Comparison of ENCODE assay signal across 8 mouse cellular contexts in genomic region chr8:84722530-84722849, GRCm38 (mm10). TPM values are rescaled to one million over a fixed set of nuclear protein-coding genes. Genes with fewer than 3 reads are reported as not detected.
DNase-seq lines count a peak whose midpoint lies in the region; ATAC-seq and TF ChIP-seq lines count a peak whose summit lies in the region.

No protein-coding gene starts in this region.

- peaks cover 23% of the 10 kb centered on the region for H3K4me1 ChIP-seq in kidney, adult 2 months (ENCODE audit: control insufficient read depth, insufficient read depth, low read length)
- peaks cover 9% of the 10 kb centered on the region for H3K4me1 ChIP-seq in cortical plate, adult 2 months (ENCODE audit: control insufficient read depth, insufficient read depth, low read length)
- peaks cover 45% of the 10 kb centered on the region for H3K4me1 ChIP-seq in hindbrain, embryonic 15.5 days (replicated peaks)
- peaks cover 30% of the 10 kb centered on the region for H3K4me1 ChIP-seq in midbrain, embryonic 14.5 days (ENCODE audit: control insufficient read depth, insufficient read depth, low read length)

- H3K27ac ChIP-seq in kidney, adult 2 months (ENCODE audit: insufficient read depth, low read depth, low read length): peak overlapping the region; percentile 84
- H3K27ac ChIP-seq in cortical plate, adult 2 months (ENCODE audit: insufficient read depth, low read length): peak overlapping the region; percentile 45; the same call in 1 of the 2 replicates
- H3K27ac ChIP-seq in hindbrain, embryonic 15.5 days (replicated peaks): peak overlapping the region; percentile 77
- peak overlapping the region; percentile 81 for H3K27ac ChIP-seq in midbrain, embryonic 14.5 days (replicated peaks; ENCODE audit: low read depth, low read length)

- H3K4me2 ChIP-seq in hindbrain, embryonic 15.5 days: 0 out of 2 replicates have a peak overlapping the region, but pooled peaks have one; percentile 5
- no peak overlapping the region for H3K4me2 ChIP-seq in midbrain, embryonic 14.5 days (ENCODE audit: low read length)

- H3K4me3 ChIP-seq in kidney, adult 2 months (ENCODE audit: insufficient read depth, low read depth, low read length): no peak overlapping the region
- H3K4me3 ChIP-seq in cortical plate, adult 2 months (ENCODE audit: insufficient read depth, low read length): no peak overlapping the region
- H3K4me3 ChIP-seq in hindbrain, embryonic 15.5 days: no peak overlapping the region
- H3K4me3 ChIP-seq in midbrain, embryonic 14.5 days (replicated peaks; ENCODE audit: low read depth, low read length): no peak overlapping the region

- H3K9me3 ChIP-seq in hindbrain, embryonic 15.5 days: no peaks in the 10 kb centered on the region
- no peaks in the 10 kb centered on the region for H3K9me3 ChIP-seq in midbrain, embryonic 14.5 days (ENCODE audit: control insufficient read depth, low read length)

- WGBS in kidney, adult 2 months: 67% methylated on average over 6 of the region's 6 CpGs
- WGBS in hindbrain, embryonic 15.5 days: 68% methylated on average over 6 of the region's 6 CpGs
- WGBS in midbrain, embryonic 14.5 days: 68% methylated on average over 6 of the region's 6 CpGs

- H3K27me3 ChIP-seq in kidney, adult 2 months (replicated peaks; ENCODE audit: control insufficient read depth, insufficient read depth, low read length): no peaks in the 10 kb centered on the region
- H3K27me3 ChIP-seq in hindbrain, embryonic 15.5 days: 0 out of 2 replicates have a peak, but pooled peaks cover 3% of the 10 kb centered on the region
- peaks cover 1% of the 10 kb centered on the region; the same call in 1 of the 2 replicates for H3K27me3 ChIP-seq in midbrain, embryonic 14.5 days (ENCODE audit: control insufficient read depth, insufficient read depth, low read length)

- no peaks in the 10 kb centered on the region for H3K36me3 ChIP-seq in kidney, adult 2 months (ENCODE audit: control insufficient read depth, insufficient read depth, low read length)
- H3K36me3 ChIP-seq in hindbrain, embryonic 15.5 days: no peaks in the 10 kb centered on the region
- no peaks in the 10 kb centered on the region for H3K36me3 ChIP-seq in midbrain, embryonic 14.5 days (ENCODE audit: control insufficient read depth, insufficient read depth, low read length)

- H3K9ac ChIP-seq in hindbrain, embryonic 15.5 days: no peak overlapping the region
- no peak overlapping the region for H3K9ac ChIP-seq in midbrain, embryonic 14.5 days (replicated peaks; ENCODE audit: low read length)

- TF ChIP-seq CTCF in kidney, adult 2 months (conservative IDR thresholded peaks at IDR 0.05; ENCODE audit: insufficient read depth, insufficient read length, low read depth, low read length): no peak
- no peak for TF ChIP-seq CTCF in cortical plate, adult 2 months (IDR thresholded peaks at IDR 0.05; ENCODE audit: extremely low read depth, insufficient read depth, low read length)

- DNase-seq in kidney, adult 2 months: no peak
- DNase-seq in kidney, adult 8-10 months: no peak
- no peak for DNase-seq in midbrain, embryonic 14.5 days
- DNase-seq in embryo, embryonic 10.5 days (ENCODE audit: low spot score): no peak
- no peak for DNase-seq in retina, embryonic 14.5 days (ENCODE audit: low spot score)

- TF ChIP-seq POLR2A in kidney, adult 2 months (IDR thresholded peaks at IDR 0.05; ENCODE audit: low read depth, low read length): no peak
- TF ChIP-seq POLR2A in cortical plate, adult 2 months (IDR thresholded peaks at IDR 0.05; ENCODE audit: extremely low read depth, insufficient read depth, low read length): no peak

- ATAC-seq in hindbrain, embryonic 15.5 days (ENCODE audit: low FRiP score, low read depth): no peak
- peak; percentile 9; the same call in 1 of the 2 replicates for ATAC-seq in midbrain, embryonic 14.5 days (ENCODE audit: low FRiP score, low TSS enrichment)
- no peak for ATAC-seq in monocyte, adult 5-6 weeks (replicated peaks; ENCODE audit: insufficient number of reproducible peaks, low FRiP score, low TSS enrichment, poor library complexity, severe bottlenecking)

RNA-seq across cellular contexts. Expression of gene G430095P16Rik, which starts 0.3 kb away (rescaled TPM):
- polyA plus RNA-seq in kidney, adult 2 months (2012; rRNA removed): 0.65 and 0.81 TPM in 2 replicates
- polyA plus RNA-seq in cortical plate, adult 2 months (2012; rRNA removed): 0.30 and 0.42 TPM in 2 replicates
- 1.2 and 1.7 TPM in 2 replicates for polyA plus RNA-seq in hindbrain, embryonic 15.5 days (2015; fragmentation: Nextera tagmentation; extraction: Ambion mirVana)
- 0.67 and 0.91 TPM in 2 replicates for polyA plus RNA-seq in midbrain, embryonic 14.5 days (2014; fragmentation: Nextera tagmentation; extraction: Ambion mirVana)
- total RNA-seq in monocyte, adult 5-6 weeks (2017): 6.4 to 8.9 TPM (median 8.2 TPM) in 3 replicates

RNA-seq across cellular contexts. Expression of gene Lyl1, which starts 21.2 kb away (rescaled TPM):
- 3.2 and 4.1 TPM in 2 replicates for polyA plus RNA-seq in kidney, adult 2 months (2012; rRNA removed)
- 3.3 and 3.4 TPM in 2 replicates for polyA plus RNA-seq in cortical plate, adult 2 months (2012; rRNA removed)
- 3.1 and 3.6 TPM in 2 replicates for polyA plus RNA-seq in hindbrain, embryonic 15.5 days (2015; fragmentation: Nextera tagmentation; extraction: Ambion mirVana)
- 1.5 and 3.8 TPM in 2 replicates for polyA plus RNA-seq in midbrain, embryonic 14.5 days (2014; fragmentation: Nextera tagmentation; extraction: Ambion mirVana)
- 41.7 to 46.2 TPM (median 45.0 TPM) in 3 replicates for total RNA-seq in monocyte, adult 5-6 weeks (2017)

RNA-seq across cellular contexts. Expression of gene Nacc1, which starts 34.8 kb away (rescaled TPM):
- 85.8 and 93.9 TPM in 2 replicates for polyA plus RNA-seq in kidney, adult 2 months (2012; rRNA removed)
- 86.5 and 86.7 TPM in 2 replicates for polyA plus RNA-seq in cortical plate, adult 2 months (2012; rRNA removed)
- polyA plus RNA-seq in hindbrain, embryonic 15.5 days (2015; fragmentation: Nextera tagmentation; extraction: Ambion mirVana): 13.6 and 16.1 TPM in 2 replicates
- polyA plus RNA-seq in midbrain, embryonic 14.5 days (2014; fragmentation: Nextera tagmentation; extraction: Ambion mirVana): 19.1 and 20.2 TPM in 2 replicates
- total RNA-seq in monocyte, adult 5-6 weeks (2017): 29.0 to 50.5 TPM (median 36.3 TPM) in 3 replicates

RNA-seq across cellular contexts. Expression of gene Trmt1, which starts 36.4 kb away (rescaled TPM):
- polyA plus RNA-seq in kidney, adult 2 months (2012; rRNA removed): 73.7 and 98.9 TPM in 2 replicates
- polyA plus RNA-seq in cortical plate, adult 2 months (2012; rRNA removed): 145 and 185 TPM in 2 replicates
- 62.5 and 65.9 TPM in 2 replicates for polyA plus RNA-seq in hindbrain, embryonic 15.5 days (2015; fragmentation: Nextera tagmentation; extraction: Ambion mirVana)
- polyA plus RNA-seq in midbrain, embryonic 14.5 days (2014; fragmentation: Nextera tagmentation; extraction: Ambion mirVana): 56.9 and 59.6 TPM in 2 replicates
- 40.1 to 46.6 TPM (median 44.7 TPM) in 3 replicates for total RNA-seq in monocyte, adult 5-6 weeks (2017)

RNA-seq across cellular contexts. Expression of gene Ier2, which starts 59.8 kb away (rescaled TPM):
- polyA plus RNA-seq in kidney, adult 2 months (2012; rRNA removed): 5.7 and 7.3 TPM in 2 replicates
- polyA plus RNA-seq in cortical plate, adult 2 months (2012; rRNA removed): 9.6 and 13.4 TPM in 2 replicates
- 18.8 and 24.5 TPM in 2 replicates for polyA plus RNA-seq in hindbrain, embryonic 15.5 days (2015; fragmentation: Nextera tagmentation; extraction: Ambion mirVana)
- polyA plus RNA-seq in midbrain, embryonic 14.5 days (2014; fragmentation: Nextera tagmentation; extraction: Ambion mirVana): 15.5 and 16.0 TPM in 2 replicates
- total RNA-seq in monocyte, adult 5-6 weeks (2017): 92.1 to 198 TPM (median 119 TPM) in 3 replicates
